Mouse (Mus musculus): ENCODE results near the gene Ncbp3. TPM values are rescaled to one million over a fixed set of nuclear protein-coding genes. Genes with fewer than 3 reads are reported as not detected.

Ncbp3 gene
- total and polyA plus RNA-seq, 3 experiments = 13.3 to 25.0 (median 24.2) TPM

- Histone ChIP-seq H3K9me3 (replicated peaks) (no peaks in the 10 kb centered on the region), H3K4me3 (ENCODE audit: low read depth, low read length) (no peak overlapping the region), H3K27me3 (ENCODE audit: insufficient read depth, low read length) (no peaks in the 10 kb centered on the region), H3K4me1 (ENCODE audit: insufficient read depth, low read depth, low read length) (no peaks in the 10 kb centered on the region), H3K36me3 (replicated peaks) (peaks cover 98% of the 10 kb centered on the region)
- TF ChIP-seq GATA1 (IDR thresholded peaks at IDR 0.05; ENCODE audit: borderline replicate concordance, low read length) (no peak), GATA2 (IDR thresholded peaks at IDR 0.05; ENCODE audit: borderline replicate concordance, low read depth, low read length) (no peak), CTCF (IDR thresholded peaks at IDR 0.05; ENCODE audit: low read depth, low read length) (no peak), POLR2AphosphoS5 (IDR thresholded peaks at IDR 0.05; ENCODE audit: insufficient replicate concordance, low read depth, low read length) (no peak), TAL1 (conservative IDR thresholded peaks at IDR 0.05; ENCODE audit: low read depth, low read length) (no peak)
- DNase-seq (ENCODE audit: low spot score) = no peak
- ATAC-seq (ENCODE audit: extremely low read depth, insufficient number of reproducible peaks, low FRiP score, poor library complexity, severe bottlenecking) = no peak
Observed at GRCm38 (mm10) chr11:73077211-73077720, 29.7 kb downstream of the Ncbp3 start.

GRCm38 (mm10) chr11:73078615-73079014 lies 31.0 kb downstream of the Ncbp3 start:
- no peaks in the 10 kb centered on the region for H3K4me1 ChIP-seq (ENCODE audit: insufficient read depth, low read depth, low read length)
- H3K9me3 ChIP-seq (replicated peaks) = no peaks in the 10 kb centered on the region
- no peaks in the 10 kb centered on the region for H3K27me3 ChIP-seq (ENCODE audit: insufficient read depth, low read length)
- no peak for DNase-seq (ENCODE audit: low spot score)
- peaks cover 94% of the 10 kb centered on the region for H3K36me3 ChIP-seq (replicated peaks)
- TF ChIP-seq TAL1 (conservative IDR thresholded peaks at IDR 0.05; ENCODE audit: low read depth, low read length) (no peak), CTCF (IDR thresholded peaks at IDR 0.05; ENCODE audit: low read depth, low read length) (no peak), GATA2 (IDR thresholded peaks at IDR 0.05; ENCODE audit: borderline replicate concordance, low read depth, low read length) (no peak), POLR2AphosphoS5 (IDR thresholded peaks at IDR 0.05; ENCODE audit: insufficient replicate concordance, low read depth, low read length) (no peak), GATA1 (IDR thresholded peaks at IDR 0.05; ENCODE audit: borderline replicate concordance, low read length) (no peak)
- no peak for ATAC-seq (ENCODE audit: extremely low read depth, insufficient number of reproducible peaks, low FRiP score, poor library complexity, severe bottlenecking)
- no peak overlapping the region for H3K4me3 ChIP-seq (ENCODE audit: low read depth, low read length)

GRCm38 (mm10) chr11:73080306-73080705 lies 32.7 kb downstream of the Ncbp3 start:
- H3K27me3 ChIP-seq (ENCODE audit: insufficient read depth, low read length) = no peaks in the 10 kb centered on the region
- H3K9me3 ChIP-seq (replicated peaks) = no peaks in the 10 kb centered on the region
- peaks cover 93% of the 10 kb centered on the region for H3K36me3 ChIP-seq (replicated peaks)
- DNase-seq (ENCODE audit: low spot score) (no peak), ATAC-seq (ENCODE audit: extremely low read depth, insufficient number of reproducible peaks, low FRiP score, poor library complexity, severe bottlenecking) (no peak)
- TF ChIP-seq POLR2AphosphoS5 (IDR thresholded peaks at IDR 0.05; ENCODE audit: insufficient replicate concordance, low read depth, low read length) (no peak), GATA1 (IDR thresholded peaks at IDR 0.05; ENCODE audit: borderline replicate concordance, low read length) (no peak), CTCF (IDR thresholded peaks at IDR 0.05; ENCODE audit: low read depth, low read length) (no peak), GATA2 (IDR thresholded peaks at IDR 0.05; ENCODE audit: borderline replicate concordance, low read depth, low read length) (no peak), TAL1 (conservative IDR thresholded peaks at IDR 0.05; ENCODE audit: low read depth, low read length) (no peak)
- H3K4me3 ChIP-seq (ENCODE audit: low read depth, low read length) = no peak overlapping the region
- peaks cover 8% of the 10 kb centered on the region for H3K4me1 ChIP-seq (ENCODE audit: insufficient read depth, low read depth, low read length)

- DNase-seq (ENCODE audit: low spot score) = peak; percentile 10
- Histone ChIP-seq H3K4me1 (ENCODE audit: insufficient read depth, low read depth, low read length) (peaks cover 8% of the 10 kb centered on the region), H3K36me3 (replicated peaks) (peaks cover 67% of the 10 kb centered on the region), H3K27me3 (ENCODE audit: insufficient read depth, low read length) (peaks cover 5% of the 10 kb centered on the region), H3K9me3 (replicated peaks) (no peaks in the 10 kb centered on the region), H3K4me3 (ENCODE audit: low read depth, low read length) (no peak overlapping the region)
- no peak for TF ChIP-seq GATA2 (IDR thresholded peaks at IDR 0.05; ENCODE audit: borderline replicate concordance, low read depth, low read length)
- peak; percentile 60 for ATAC-seq (ENCODE audit: extremely low read depth, insufficient number of reproducible peaks, low FRiP score, poor library complexity, severe bottlenecking)
Observed at GRCm38 (mm10) chr11:73084303-73084702, 36.7 kb downstream of the Ncbp3 start.

- peaks cover 8% of the 10 kb centered on the region for H3K27me3 ChIP-seq (ENCODE audit: insufficient read depth, low read length)
- TF ChIP-seq CTCF (IDR thresholded peaks at IDR 0.05; ENCODE audit: low read depth, low read length) (no peak), GATA1 (IDR thresholded peaks at IDR 0.05; ENCODE audit: borderline replicate concordance, low read length) (no peak), GATA2 (IDR thresholded peaks at IDR 0.05; ENCODE audit: borderline replicate concordance, low read depth, low read length) (no peak), POLR2AphosphoS5 (IDR thresholded peaks at IDR 0.05; ENCODE audit: insufficient replicate concordance, low read depth, low read length) (no peak), TAL1 (conservative IDR thresholded peaks at IDR 0.05; ENCODE audit: low read depth, low read length) (no peak)
- ATAC-seq (ENCODE audit: extremely low read depth, insufficient number of reproducible peaks, low FRiP score, poor library complexity, severe bottlenecking) = no peak
- no peak overlapping the region for H3K4me3 ChIP-seq (ENCODE audit: low read depth, low read length)
- H3K4me1 ChIP-seq (ENCODE audit: insufficient read depth, low read depth, low read length) = peaks cover 8% of the 10 kb centered on the region
- DNase-seq (ENCODE audit: low spot score) = no peak
- no peaks in the 10 kb centered on the region for H3K9me3 ChIP-seq (replicated peaks)
- H3K36me3 ChIP-seq (replicated peaks) = peaks cover 63% of the 10 kb centered on the region
Observed at GRCm38 (mm10) chr11:73084804-73085231, 37.2 kb downstream of the Ncbp3 start.

GRCm38 (mm10) chr11:73085391-73085790 lies 37.8 kb downstream of the Ncbp3 start:
- DNase-seq (ENCODE audit: low spot score) (no peak), ATAC-seq (ENCODE audit: extremely low read depth, insufficient number of reproducible peaks, low FRiP score, poor library complexity, severe bottlenecking) (no peak)
- Histone ChIP-seq H3K4me1 (ENCODE audit: insufficient read depth, low read depth, low read length) (peaks cover 9% of the 10 kb centered on the region), H3K4me3 (ENCODE audit: low read depth, low read length) (no peak overlapping the region), H3K36me3 (replicated peaks) (peaks cover 58% of the 10 kb centered on the region), H3K9me3 (replicated peaks) (no peaks in the 10 kb centered on the region), H3K27me3 (ENCODE audit: insufficient read depth, low read length) (peaks cover 9% of the 10 kb centered on the region)
- TF ChIP-seq GATA2 (IDR thresholded peaks at IDR 0.05; ENCODE audit: borderline replicate concordance, low read depth, low read length) (no peak), TAL1 (conservative IDR thresholded peaks at IDR 0.05; ENCODE audit: low read depth, low read length) (no peak), POLR2AphosphoS5 (IDR thresholded peaks at IDR 0.05; ENCODE audit: insufficient replicate concordance, low read depth, low read length) (no peak), GATA1 (IDR thresholded peaks at IDR 0.05; ENCODE audit: borderline replicate concordance, low read length) (no peak)
